Mouse (Mus musculus) stomach, embryonic 16.5 days (tissue): ENCODE measurements around the gene Sft2d2. TPM values are rescaled to one million over a fixed set of nuclear protein-coding genes. Genes with fewer than 3 reads are reported as not detected.

Experiments used
- ATAC-seq: fragments of 200-750 bp; cut with Nextera tagmentation; 2 replicates; pipeline ENCODE4 v1.8.0; 2017; ENCODE audit warnings: moderate number of reproducible peaks, moderate TSS enrichment; ENCODE audit not compliant: insufficient read depth, low FRiP score
- H3K27ac ChIP-seq: fragments of 300-500 bp; sonication (generic); 2 replicates; pipeline ENCODE4 v1.5.1; 2014; ENCODE audit warnings: low read length
- H3K27me3 ChIP-seq: fragments of 300-500 bp; sonication (generic); 2 replicates; pipeline ENCODE4 v1.6.1; 2014; ENCODE audit warnings: low read length, control low read depth, mixed read lengths; ENCODE audit not compliant: control insufficient read depth, insufficient read depth
- H3K36me3 ChIP-seq: fragments of 300-500 bp; sonication (generic); 2 replicates; pipeline ENCODE4 v1.6.1; 2014; ENCODE audit warnings: low read length; ENCODE audit not compliant: control insufficient read depth, insufficient read depth
- H3K4me1 ChIP-seq: fragments of 300-500 bp; sonication (generic); 2 replicates; pipeline ENCODE4 v1.6.1; 2014; ENCODE audit warnings: low read length, control low read depth, mixed read lengths; ENCODE audit not compliant: control insufficient read depth, insufficient read depth
- H3K4me2 ChIP-seq: fragments of 300-500 bp; sonication (generic); 2 replicates; pipeline ENCODE4 v1.6.1; 2014; ENCODE audit warnings: low read depth, low read length, mixed read lengths
- H3K4me3 ChIP-seq: fragments of 300-500 bp; sonication (generic); replicated peaks from 2 replicates; pipeline ENCODE4 v1.5.1; 2014; ENCODE audit warnings: mild to moderate bottlenecking, low read length
- H3K9ac ChIP-seq: fragments of 300-500 bp; sonication (generic); 2 replicates; pipeline ENCODE4 v1.6.1; 2014; ENCODE audit warnings: low read length
- H3K9me3 ChIP-seq: fragments of 300-500 bp; sonication (generic); replicated peaks from 2 replicates; pipeline ENCODE4 v1.6.1; 2016; ENCODE audit warnings: low read length, control low read depth; ENCODE audit not compliant: control insufficient read depth
- WGBS: fragments of 180-500 bp; shearing (Covaris S2); extraction: QIAGEN DNeasy Blood & Tissue Kit; methylation state at CpG from one replicate; pipeline ENCODE4 v1.1.7; 2014; 5-methylcytosine and 5-hydroxymethylcytosine counted together
- polyA plus RNA-seq: library from polyadenylated mRNA; unstranded; fragments of >200 nt; fragmentation: Nextera tagmentation; extraction: Ambion mirVana; gene quantifications from 2 replicates; pipeline ENCODE4 v1.2.1, GENCODE M21; 2015

Sft2d2 gene
- polyA plus RNA-seq, 1 experiment from 2014 or later, result 31.4 TPM

GRCm38 (mm10) chr1:165132187-165132877, 61.9 kb downstream of the Sft2d2 start:
- Histone ChIP-seq H3K9me3 (no peaks in the 10 kb centered on the region), H3K4me1 (no peaks in the 10 kb centered on the region), H3K4me2 (no peak overlapping the region), H3K36me3 (no peaks in the 10 kb centered on the region), H3K9ac (no peak overlapping the region), H3K27me3 (no peaks in the 10 kb centered on the region), H3K27ac (no peak overlapping the region), H3K4me3 (no peak overlapping the region)
- 73% methylated on average over 14 of the region's 14 CpGs for WGBS
- ATAC-seq, result no peak

DNA sequence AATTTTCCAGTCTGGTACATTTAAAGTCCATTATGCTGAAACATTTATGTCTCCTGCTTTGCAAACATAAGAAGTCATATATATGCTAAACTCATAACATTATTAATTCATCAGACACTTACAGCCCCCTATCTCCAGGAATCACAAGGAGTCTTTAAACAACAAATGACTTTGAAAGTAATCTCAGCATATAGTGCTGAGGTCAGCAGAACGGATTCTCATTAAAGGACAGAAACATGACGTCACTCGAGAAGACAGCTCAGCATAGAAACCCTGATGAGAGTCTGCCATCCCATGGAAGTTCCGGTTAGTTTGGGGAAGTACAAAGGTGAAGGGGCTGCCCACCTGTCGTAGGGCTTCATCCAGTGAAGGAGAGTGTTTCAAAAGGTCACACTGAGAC, 64.7 kb downstream of the Sft2d2 start:
- no peak for ATAC-seq
- Histone ChIP-seq H3K9me3 (no peaks in the 10 kb centered on the region), H3K36me3 (no peaks in the 10 kb centered on the region), H3K27me3 (no peaks in the 10 kb centered on the region), H3K27ac (no peak overlapping the region), H3K4me2 (no peak overlapping the region), H3K4me3 (no peak overlapping the region), H3K9ac (no peak overlapping the region), H3K4me1 (no peaks in the 10 kb centered on the region)
- WGBS, result 72% methylated on average over 5 of the region's 5 CpGs

Other genes with a start within 250 kb of the Sft2d2 start
- not detected in 2 replicates for gene Tbx19, start 33.7 kb downstream of the Sft2d2 start, polyA plus RNA-seq
- gene Tiprl, start 42.6 kb upstream of the Sft2d2 start, polyA plus RNA-seq, result 87.0 and 87.3 TPM in 2 replicates
- 1.1 and 1.2 TPM in 2 replicates for gene Gpr161, start 101.4 kb upstream of the Sft2d2 start, polyA plus RNA-seq